Mouse (Mus musculus) embryonic facial prominence, embryonic 11.5 days (tissue): ENCODE data around the gene Myoc. TPM values are rescaled to one million over a fixed set of nuclear protein-coding genes. Genes with fewer than 3 reads are reported as not detected.

Experiments
- ATAC-seq: fragments of 200-750 bp; cut with Nextera tagmentation; replicated peaks from 2 replicates; pipeline ENCODE4 v1.8.0; 2017; ENCODE audit warnings: low read depth; ENCODE audit not compliant: insufficient number of reproducible peaks, low FRiP score, low TSS enrichment
- DNase-seq: peaks from one replicate; pipeline ENCODE4 v3.0.0-alpha.2; 2015; ENCODE audit warnings: low spot score
- H3K27ac ChIP-seq: fragments of 300-500 bp; sonication (generic); replicated peaks from 2 replicates; pipeline ENCODE4 v1.5.1; 2014; ENCODE audit warnings: mild to moderate bottlenecking, low read depth, low read length, control low read depth
- H3K27me3 ChIP-seq: fragments of 300-500 bp; sonication (generic); 2 replicates; pipeline ENCODE4 v1.6.1; 2014; ENCODE audit warnings: mild to moderate bottlenecking, low read length, moderate library complexity, mixed read lengths; ENCODE audit not compliant: control insufficient read depth, insufficient read depth
- H3K36me3 ChIP-seq: fragments of 300-500 bp; sonication (generic); replicated peaks from 2 replicates; pipeline ENCODE4 v1.6.1; 2014; ENCODE audit warnings: low read depth, mild to moderate bottlenecking, low read length, moderate library complexity, mixed read lengths; ENCODE audit not compliant: control insufficient read depth, insufficient read depth
- H3K4me1 ChIP-seq: fragments of 300-500 bp; sonication (generic); 2 replicates; pipeline ENCODE4 v1.6.1; 2014; ENCODE audit warnings: low read length, mixed read lengths; ENCODE audit not compliant: control insufficient read depth, insufficient read depth
- H3K4me2 ChIP-seq: fragments of 300-500 bp; sonication (generic); 2 replicates; pipeline ENCODE4 v1.6.1; 2014; ENCODE audit warnings: low read depth, mild to moderate bottlenecking, control low read depth, low read length, moderate library complexity
- H3K4me3 ChIP-seq: fragments of 300-500 bp; sonication (generic); 2 replicates; pipeline ENCODE4 v1.5.1; 2014; ENCODE audit warnings: low read depth, low read length, control low read depth
- H3K9ac ChIP-seq: fragments of 300-500 bp; sonication (generic); replicated peaks from 2 replicates; pipeline ENCODE4 v1.6.1; 2014; ENCODE audit warnings: mild to moderate bottlenecking, control low read depth, low read length
- H3K9me3 ChIP-seq: fragments of 300-500 bp; sonication (generic); replicated peaks from 2 replicates; pipeline ENCODE4 v1.6.1; 2016; ENCODE audit warnings: mild to moderate bottlenecking, low read length, inconsistent platforms, mixed read lengths; ENCODE audit not compliant: control insufficient read depth
- WGBS: fragments of 180-500 bp; shearing (Covaris S2); extraction: QIAGEN DNeasy Blood & Tissue Kit; methylation state at CpG from one replicate; pipeline ENCODE4 v1.1.7; 2014; 5-methylcytosine and 5-hydroxymethylcytosine counted together
- polyA plus RNA-seq: library from polyadenylated mRNA; unstranded; fragments of >200 nt; fragmentation: Nextera tagmentation; extraction: Ambion mirVana; gene quantifications from 2 replicates; pipeline ENCODE4 v1.2.1, GENCODE M21; 2014

Myoc gene
- 0.10 TPM in 1 of 2 replicates, not detected in the other for polyA plus RNA-seq

GRCm38 (mm10) chr1:162639051-162639750 is at the start of gene Myoc:
Gene Myoc, plus strand, starts transcription at chr1:162639155.
- DNase-seq, result no peak
- H3K27me3 ChIP-seq, result no peaks in the 10 kb centered on the region
- H3K36me3 ChIP-seq, result no peaks in the 10 kb centered on the region
- no peak within 1 kb of the TSS for H3K27ac ChIP-seq
- H3K9me3 ChIP-seq, result no peaks in the 10 kb centered on the region
- no peak within 1 kb of the TSS for H3K4me2 ChIP-seq
- no peaks in the 10 kb centered on the region for H3K4me1 ChIP-seq
- ATAC-seq, result no peak
- 79% methylated on average over 10 of the region's 10 CpGs for WGBS
- no peak within 1 kb of the TSS for H3K4me3 ChIP-seq
- no peak within 1 kb of the TSS for H3K9ac ChIP-seq

- peak; percentile 82 for ATAC-seq
- 0 out of 2 replicates have a peak overlapping the region, but pooled peaks have one; percentile 15 for H3K9ac ChIP-seq
- H3K9me3 ChIP-seq, result no peaks in the 10 kb centered on the region
- H3K4me3 ChIP-seq, result no peak overlapping the region
- no peak overlapping the region for H3K4me2 ChIP-seq
- DNase-seq, result peak; percentile 56
- H3K4me1 ChIP-seq, result no peaks in the 10 kb centered on the region; the same call in 1 of the 2 replicates
- no peak overlapping the region for H3K27ac ChIP-seq
- no peaks in the 10 kb centered on the region for H3K27me3 ChIP-seq
- 5% methylated on average over 9 of the region's 9 CpGs for WGBS
- no peaks in the 10 kb centered on the region for H3K36me3 ChIP-seq
These were observed 49.5 kb upstream of the Myoc start for GRCm38 (mm10) chr1:162589443-162589842.

GRCm38 (mm10) chr1:162590415-162590997 is 48.4 kb upstream of the Myoc start:
- WGBS, result 76% methylated on average over 8 of the region's 8 CpGs
- Histone ChIP-seq H3K27ac (no peak overlapping the region), H3K4me1 (no peaks in the 10 kb centered on the region; the same call in 1 of the 2 replicates), H3K9ac (no peak overlapping the region), H3K36me3 (no peaks in the 10 kb centered on the region), H3K27me3 (no peaks in the 10 kb centered on the region), H3K4me2 (no peak overlapping the region), H3K9me3 (no peaks in the 10 kb centered on the region), H3K4me3 (no peak overlapping the region)
- DNase-seq (no peak), ATAC-seq (no peak)

- ATAC-seq (no peak), DNase-seq (no peak)
- Histone ChIP-seq H3K27me3 (no peaks in the 10 kb centered on the region), H3K36me3 (no peaks in the 10 kb centered on the region), H3K9me3 (no peaks in the 10 kb centered on the region), H3K4me2 (no peak overlapping the region), H3K4me3 (no peak overlapping the region), H3K9ac (no peak overlapping the region), H3K4me1 (no peaks in the 10 kb centered on the region), H3K27ac (no peak overlapping the region)
- 80% methylated on average over 3 of the region's 3 CpGs for WGBS
These were observed 41.4 kb upstream of the Myoc start for GRCm38 (mm10) chr1:162597379-162598102.

GRCm38 (mm10) chr1:162599617-162600016 is 39.3 kb upstream of the Myoc start:
- Histone ChIP-seq H3K4me2 (no peak overlapping the region), H3K27ac (no peak overlapping the region), H3K4me3 (no peak overlapping the region), H3K27me3 (no peaks in the 10 kb centered on the region), H3K36me3 (no peaks in the 10 kb centered on the region), H3K9ac (no peak overlapping the region), H3K9me3 (no peaks in the 10 kb centered on the region), H3K4me1 (no peaks in the 10 kb centered on the region)
- no peak for DNase-seq
- WGBS, result 91% methylated on average over 5 of the region's 5 CpGs
- no peak for ATAC-seq

GRCm38 (mm10) chr1:162601288-162601687 is 37.7 kb upstream of the Myoc start:
- ATAC-seq (no peak), DNase-seq (no peak)
- Histone ChIP-seq H3K27ac (no peak overlapping the region), H3K27me3 (no peaks in the 10 kb centered on the region), H3K4me2 (no peak overlapping the region), H3K4me1 (no peaks in the 10 kb centered on the region), H3K9ac (no peak overlapping the region), H3K36me3 (no peaks in the 10 kb centered on the region), H3K9me3 (no peaks in the 10 kb centered on the region), H3K4me3 (no peak overlapping the region)
- 82% methylated on average over 4 of the region's 4 CpGs for WGBS

GRCm38 (mm10) chr1:162608127-162608526 is 30.8 kb upstream of the Myoc start:
- Histone ChIP-seq H3K27ac (no peak overlapping the region), H3K27me3 (no peaks in the 10 kb centered on the region), H3K4me2 (no peak overlapping the region), H3K36me3 (no peaks in the 10 kb centered on the region), H3K9me3 (no peaks in the 10 kb centered on the region), H3K9ac (no peak overlapping the region), H3K4me1 (no peaks in the 10 kb centered on the region), H3K4me3 (no peak overlapping the region)
- DNase-seq, result no peak
- no peak for ATAC-seq
- 31% methylated on average over 1 of the region's 1 CpGs for WGBS
